Mouse (Mus musculus) neural tube, embryonic 15.5 days (tissue): ENCODE results near the gene Elf5. TPM values are rescaled to one million over a fixed set of nuclear protein-coding genes. Genes with fewer than 3 reads are reported as not detected.
A peak's percentile ranks its signal among the peaks of the same experiment; 100 is the strongest.

Experiments
- ATAC-seq: fragments of 200-750 bp; cut with Nextera tagmentation; 2 replicates; pipeline ENCODE4 v1.8.0; 2017; ENCODE audit warnings: mild to moderate bottlenecking, moderate TSS enrichment, moderate library complexity; ENCODE audit not compliant: low FRiP score
- H3K27ac ChIP-seq: fragments of 300-500 bp; sonication (generic); replicated peaks from 2 replicates; pipeline ENCODE4 v1.5.1; 2015; ENCODE audit warnings: mild to moderate bottlenecking, inconsistent platforms
- H3K27me3 ChIP-seq: fragments of 300-500 bp; sonication (generic); replicated peaks from 2 replicates; pipeline ENCODE4 v1.6.1; 2015; ENCODE audit warnings: inconsistent platforms
- H3K36me3 ChIP-seq: fragments of 300-500 bp; sonication (generic); 2 replicates; pipeline ENCODE4 v1.6.1; 2015; ENCODE audit warnings: inconsistent platforms
- H3K4me1 ChIP-seq: fragments of 300-500 bp; sonication (generic); 2 replicates; pipeline ENCODE4 v1.6.1; 2015; ENCODE audit warnings: inconsistent platforms
- H3K4me2 ChIP-seq: fragments of 300-500 bp; sonication (generic); 2 replicates; pipeline ENCODE4 v1.6.1; 2015; ENCODE audit warnings: inconsistent platforms, mild to moderate bottlenecking, moderate library complexity
- H3K4me3 ChIP-seq: fragments of 300-500 bp; sonication (generic); replicated peaks from 2 replicates; pipeline ENCODE4 v1.5.1; 2015; ENCODE audit warnings: mild to moderate bottlenecking, inconsistent platforms
- H3K9ac ChIP-seq: fragments of 300-500 bp; sonication (generic); replicated peaks from 2 replicates; pipeline ENCODE4 v1.6.1; 2015; ENCODE audit warnings: mild to moderate bottlenecking, inconsistent platforms
- H3K9me3 ChIP-seq: fragments of 300-500 bp; sonication (generic); replicated peaks from 2 replicates; pipeline ENCODE4 v1.6.1; 2016; ENCODE audit warnings: inconsistent platforms
- WGBS: fragments of 180-500 bp; shearing (Covaris S2); methylation state at CpG from one replicate; pipeline ENCODE4 v1.1.7; 2015; ENCODE audit warnings: mixed read lengths; 5-methylcytosine and 5-hydroxymethylcytosine counted together
- polyA plus RNA-seq: library from polyadenylated mRNA; unstranded; fragments of >200 nt; fragmentation: Nextera tagmentation; extraction: Ambion mirVana; gene quantifications from 2 replicates; pipeline ENCODE4 v1.2.1, GENCODE M21; 2015

Gene Elf5
- polyA plus RNA-seq, 1 experiment from 2014 or later = not detected

GRCm38 (mm10) chr2:103439071-103439622 is 27.7 kb downstream of the Elf5 start:
- no peak for ATAC-seq

DNA sequence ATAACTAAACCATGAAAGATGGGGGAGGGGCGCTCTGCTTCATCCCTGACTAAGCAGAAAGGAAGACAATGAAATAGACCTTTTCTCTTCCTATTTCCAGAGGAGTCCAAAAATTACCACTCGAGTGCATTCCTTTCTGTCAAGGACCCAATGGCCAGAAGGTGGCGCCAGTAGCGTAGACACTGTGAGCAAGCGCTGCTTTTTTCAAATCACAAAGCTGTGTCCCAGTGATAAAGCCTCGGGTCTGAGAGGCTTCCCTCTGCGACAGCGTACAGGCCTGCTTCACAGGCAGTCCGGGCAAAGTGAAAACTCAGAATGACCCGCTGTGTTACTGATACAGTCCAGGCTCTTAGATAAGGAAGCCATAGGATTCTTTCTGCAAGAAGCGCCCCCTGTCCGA is 28.2 kb downstream of the Elf5 start:
- Histone ChIP-seq H3K27ac (no peak overlapping the region), H3K27me3 (no peaks in the 10 kb centered on the region), H3K9me3 (no peaks in the 10 kb centered on the region), H3K4me3 (peak overlapping the region; percentile 27), H3K4me1 (peaks cover 14% of the 10 kb centered on the region; the same call in 1 of the 2 replicates), H3K4me2 (peak overlapping the region; percentile 57), H3K9ac (peak overlapping the region; percentile 40; the same call in 1 of the 2 replicates), H3K36me3 (no peaks in the 10 kb centered on the region)
- peak; percentile 68; the same call in 1 of the 2 replicates for ATAC-seq
- 4% methylated on average over 12 of the region's 12 CpGs for WGBS

More at GRCm38 (mm10) chr2:103439071-103439622, 27.7 kb downstream of the Elf5 start:
- H3K4me1 ChIP-seq = peaks cover 14% of the 10 kb centered on the region; the same call in 1 of the 2 replicates
- H3K27ac ChIP-seq = no peak overlapping the region
- H3K36me3 ChIP-seq = no peaks in the 10 kb centered on the region
- no peak overlapping the region for H3K4me2 ChIP-seq
- H3K4me3 ChIP-seq = no peak overlapping the region
- no peaks in the 10 kb centered on the region for H3K9me3 ChIP-seq
- 93% methylated on average over 11 of the region's 11 CpGs for WGBS
- no peak overlapping the region for H3K9ac ChIP-seq
- no peaks in the 10 kb centered on the region for H3K27me3 ChIP-seq

- no peak for ATAC-seq
- Histone ChIP-seq H3K36me3 (no peaks in the 10 kb centered on the region), H3K4me2 (no peak overlapping the region), H3K9me3 (no peaks in the 10 kb centered on the region), H3K9ac (no peak overlapping the region), H3K27me3 (no peaks in the 10 kb centered on the region), H3K27ac (no peak overlapping the region), H3K4me3 (no peak overlapping the region), H3K4me1 (no peaks in the 10 kb centered on the region)
- 68% methylated on average over 6 of the region's 6 CpGs for WGBS
Measured at GRCm38 (mm10) chr2:103445776-103446175, 34.3 kb downstream of the Elf5 start.

DNA sequence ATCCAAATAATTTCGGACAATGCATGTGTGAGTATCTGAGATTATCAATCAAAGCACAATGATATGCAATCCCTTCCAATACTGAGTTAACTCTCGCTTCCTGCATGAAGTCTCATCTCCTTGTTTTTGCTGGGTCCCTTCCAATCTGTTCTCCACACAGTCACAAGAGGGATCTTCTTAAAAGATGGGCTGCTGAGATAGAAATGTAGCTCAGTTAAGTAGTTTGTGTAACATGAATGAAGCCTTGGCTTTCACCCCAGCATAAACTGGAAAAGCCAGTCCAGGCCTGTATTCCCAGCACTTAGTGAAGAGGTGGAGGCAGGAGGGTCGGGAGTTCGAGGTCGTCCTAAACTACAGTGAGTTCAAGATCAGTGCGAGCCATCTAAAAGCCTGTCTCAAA is 34.8 kb downstream of the Elf5 start:
- no peak overlapping the region for H3K27ac ChIP-seq
- no peak overlapping the region for H3K4me3 ChIP-seq
- no peak for ATAC-seq
- no peaks in the 10 kb centered on the region for H3K9me3 ChIP-seq
- no peak overlapping the region for H3K9ac ChIP-seq
- no peak overlapping the region for H3K4me2 ChIP-seq
- no peaks in the 10 kb centered on the region for H3K27me3 ChIP-seq
- 90% methylated on average over 6 of the region's 6 CpGs for WGBS
- no peaks in the 10 kb centered on the region for H3K36me3 ChIP-seq
- H3K4me1 ChIP-seq = no peaks in the 10 kb centered on the region

GRCm38 (mm10) chr2:103448947-103449560 is 37.6 kb downstream of the Elf5 start:
- H3K4me1 ChIP-seq = no peaks in the 10 kb centered on the region

GRCm38 (mm10) chr2:103449813-103450212 is 38.3 kb downstream of the Elf5 start:
- 83% methylated on average over 7 of the region's 7 CpGs for WGBS
- Histone ChIP-seq H3K4me1 (no peaks in the 10 kb centered on the region), H3K9me3 (no peaks in the 10 kb centered on the region), H3K9ac (no peak overlapping the region), H3K27ac (no peak overlapping the region), H3K4me3 (no peak overlapping the region), H3K27me3 (no peaks in the 10 kb centered on the region), H3K4me2 (no peak overlapping the region), H3K36me3 (peaks cover 22% of the 10 kb centered on the region)
- no peak for ATAC-seq

More at GRCm38 (mm10) chr2:103448947-103449560, 37.6 kb downstream of the Elf5 start:
- Histone ChIP-seq H3K9me3 (no peaks in the 10 kb centered on the region), H3K27me3 (no peaks in the 10 kb centered on the region), H3K27ac (no peak overlapping the region), H3K4me3 (no peak overlapping the region), H3K4me2 (no peak overlapping the region), H3K36me3 (peaks cover 15% of the 10 kb centered on the region), H3K9ac (no peak overlapping the region)
- no peak for ATAC-seq
- 59% methylated on average over 14 of the region's 14 CpGs for whole genome bisulfite sequencing

- Histone ChIP-seq H3K9me3 (no peaks in the 10 kb centered on the region), H3K4me3 (no peak overlapping the region), H3K27ac (no peak overlapping the region), H3K27me3 (no peaks in the 10 kb centered on the region), H3K4me1 (no peaks in the 10 kb centered on the region), H3K36me3 (peaks cover 26% of the 10 kb centered on the region), H3K4me2 (no peak overlapping the region), H3K9ac (no peak overlapping the region)
- ATAC-seq = no peak
- WGBS = 90% methylated on average over 8 of the region's 8 CpGs
Measured at GRCm38 (mm10) chr2:103450267-103450666, 38.8 kb downstream of the Elf5 start.

- Histone ChIP-seq H3K9me3 (no peaks in the 10 kb centered on the region), H3K27ac (no peak overlapping the region), H3K4me2 (no peak overlapping the region), H3K4me1 (no peaks in the 10 kb centered on the region), H3K27me3 (no peaks in the 10 kb centered on the region), H3K4me3 (no peak overlapping the region), H3K36me3 (peaks cover 39% of the 10 kb centered on the region), H3K9ac (no peak overlapping the region)
- 92% methylated on average over 5 of the region's 5 CpGs for WGBS
- no peak for ATAC-seq
Measured at GRCm38 (mm10) chr2:103452550-103452949, 41.1 kb downstream of the Elf5 start.

- no peak for ATAC-seq
- no peak overlapping the region for H3K9ac ChIP-seq
- H3K4me2 ChIP-seq = no peak overlapping the region
- 95% methylated on average over 7 of the region's 7 CpGs for WGBS
- peaks cover 61% of the 10 kb centered on the region for H3K36me3 ChIP-seq
- no peak overlapping the region for H3K4me3 ChIP-seq
- no peaks in the 10 kb centered on the region for H3K9me3 ChIP-seq
- no peaks in the 10 kb centered on the region for H3K27me3 ChIP-seq
- H3K27ac ChIP-seq = no peak overlapping the region
- no peaks in the 10 kb centered on the region for H3K4me1 ChIP-seq
Measured at GRCm38 (mm10) chr2:103455748-103456147, 44.3 kb downstream of the Elf5 start.

DNA sequence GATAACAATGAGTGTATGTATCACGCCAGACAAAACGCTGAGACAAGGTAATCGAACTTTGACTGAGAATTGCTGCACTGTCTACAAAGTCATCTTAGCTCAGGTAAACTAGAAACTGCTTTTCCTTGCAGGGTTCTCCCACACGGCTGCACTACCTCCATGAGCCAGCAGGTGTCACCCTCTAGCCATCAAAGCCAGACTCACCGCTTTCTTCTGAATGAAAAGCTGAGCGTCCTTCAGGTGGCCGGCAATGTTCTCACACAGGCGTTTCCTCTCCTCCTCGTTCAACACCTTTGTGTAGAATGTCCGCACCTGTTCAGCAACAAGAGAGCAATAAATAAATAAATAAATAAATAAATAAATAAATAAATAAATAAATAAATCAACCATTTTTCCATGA is 45.2 kb downstream of the Elf5 start:
- peak; percentile 84; the same call in 1 of the 2 replicates for ATAC-seq
- no peaks in the 10 kb centered on the region for H3K9me3 ChIP-seq
- H3K4me3 ChIP-seq = no peak overlapping the region
- 0 out of 2 replicates have a peak, but pooled peaks cover 4% of the 10 kb centered on the region for H3K4me1 ChIP-seq
- peaks cover 61% of the 10 kb centered on the region for H3K36me3 ChIP-seq
- H3K27me3 ChIP-seq = no peaks in the 10 kb centered on the region
- 17% methylated on average over 10 of the region's 10 CpGs for WGBS
- H3K9ac ChIP-seq = no peak overlapping the region
- H3K4me2 ChIP-seq = no peak overlapping the region
- no peak overlapping the region for H3K27ac ChIP-seq

- Histone ChIP-seq H3K27me3 (no peaks in the 10 kb centered on the region), H3K4me2 (no peak overlapping the region), H3K4me1 (0 out of 2 replicates have a peak, but pooled peaks cover 4% of the 10 kb centered on the region), H3K36me3 (peaks cover 62% of the 10 kb centered on the region), H3K9ac (no peak overlapping the region), H3K27ac (no peak overlapping the region), H3K4me3 (no peak overlapping the region), H3K9me3 (no peaks in the 10 kb centered on the region)
- no peak for ATAC-seq
- WGBS = 89% methylated on average over 5 of the region's 5 CpGs
Measured at GRCm38 (mm10) chr2:103457048-103457447, 45.6 kb downstream of the Elf5 start.

GRCm38 (mm10) chr2:103457628-103458027 is 46.1 kb downstream of the Elf5 start:
- 88% methylated on average over 7 of the region's 7 CpGs for WGBS
- peaks cover 66% of the 10 kb centered on the region for H3K36me3 ChIP-seq

More at GRCm38 (mm10) chr2:103457628-103458027, 46.1 kb downstream of the Elf5 start:
- Histone ChIP-seq H3K27ac (no peak overlapping the region), H3K4me1 (0 out of 2 replicates have a peak, but pooled peaks cover 4% of the 10 kb centered on the region), H3K4me3 (no peak overlapping the region), H3K9me3 (no peaks in the 10 kb centered on the region), H3K27me3 (no peaks in the 10 kb centered on the region), H3K9ac (no peak overlapping the region), H3K4me2 (no peak overlapping the region)
- no peak for ATAC-seq
